Mouse (Mus musculus) heart, embryonic 16.5 days (tissue): ENCODE data around the gene Akr1c6. TPM values are rescaled to one million over a fixed set of nuclear protein-coding genes. Genes with fewer than 3 reads are reported as not detected.
"Not testable (repeated sequence)": the region's sequence is repeated elsewhere in the genome, so short reads cannot be mapped to it uniquely, and the experiment has no call there.

Source experiments
- ATAC-seq: fragments of 200-750 bp; cut with Nextera tagmentation; replicated peaks from 2 replicates; pipeline ENCODE4 v1.8.0; 2017; ENCODE audit warnings: moderate number of reproducible peaks; ENCODE audit not compliant: insufficient read depth, low FRiP score; ENCODE audit errors: extremely low read depth
- H3K27ac ChIP-seq: fragments of 300-500 bp; sonication (generic); 2 replicates; pipeline ENCODE4 v1.5.1; 2014; ENCODE audit warnings: mild to moderate bottlenecking, low read length, control low read depth, moderate library complexity
- H3K27me3 ChIP-seq: fragments of 300-500 bp; sonication (generic); 2 replicates; pipeline ENCODE4 v1.6.1; 2014; ENCODE audit warnings: low read length, mixed read lengths; ENCODE audit not compliant: control insufficient read depth, insufficient read depth
- H3K36me3 ChIP-seq: fragments of 300-500 bp; sonication (generic); 2 replicates; pipeline ENCODE4 v1.6.1; 2014; ENCODE audit not compliant: control insufficient read depth, insufficient read depth
- H3K4me1 ChIP-seq: fragments of 300-500 bp; sonication (generic); 2 replicates; pipeline ENCODE4 v1.6.1; 2014; ENCODE audit warnings: low read length, mixed read lengths; ENCODE audit not compliant: control insufficient read depth, insufficient read depth
- H3K4me2 ChIP-seq: fragments of 300-500 bp; sonication (generic); 2 replicates; pipeline ENCODE4 v1.6.1; 2014; ENCODE audit warnings: low read depth, mild to moderate bottlenecking, control low read depth, low read length
- H3K4me3 ChIP-seq: fragments of 300-500 bp; sonication (generic); 2 replicates; pipeline ENCODE4 v1.5.1; 2014; ENCODE audit warnings: mild to moderate bottlenecking, control low read depth, low read length
- H3K9ac ChIP-seq: fragments of 300-500 bp; sonication (generic); 2 replicates; pipeline ENCODE4 v1.6.1; 2014; ENCODE audit warnings: low read length, control low read depth
- H3K9me3 ChIP-seq: fragments of 300-500 bp; sonication (generic); replicated peaks from 2 replicates; pipeline ENCODE4 v1.6.1; 2016; ENCODE audit warnings: low read length; ENCODE audit not compliant: control insufficient read depth
- WGBS: fragments of 180-500 bp; shearing (Covaris S2); extraction: QIAGEN DNeasy Blood & Tissue Kit; methylation state at CpG from one replicate; pipeline ENCODE4 v1.1.7; 2014; 5-methylcytosine and 5-hydroxymethylcytosine counted together
- polyA plus RNA-seq: library from polyadenylated mRNA; unstranded; fragments of >200 nt; fragmentation: Nextera tagmentation; extraction: Ambion mirVana; gene quantifications from 2 replicates; pipeline ENCODE4 v1.2.1, GENCODE M21; 2015

Akr1c6 gene
- polyA plus RNA-seq = not detected in 2 replicates

- Histone ChIP-seq H3K9ac (no peak within 1 kb of the TSS), H3K9me3 (no peaks in the 10 kb centered on the region), H3K36me3 (no peaks in the 10 kb centered on the region), H3K27ac (no peak within 1 kb of the TSS), H3K27me3 (no peaks in the 10 kb centered on the region), H3K4me2 (no peak within 1 kb of the TSS), H3K4me1 (no peaks in the 10 kb centered on the region), H3K4me3 (no peak within 1 kb of the TSS)
- ATAC-seq = no peak
These were observed at the start of gene Akr1c6 for GRCm38 (mm10) chr13:4434006-4434405. Gene Akr1c6, plus strand, starts transcription at chr13:4434306.

GRCm38 (mm10) chr13:4384918-4385317, 49.2 kb upstream of the Akr1c6 start:
- Histone ChIP-seq H3K27me3 (no peaks in the 10 kb centered on the region), H3K36me3 (no peaks in the 10 kb centered on the region), H3K9me3 (no peaks in the 10 kb centered on the region), H3K4me3 (no peak overlapping the region), H3K9ac (no peak overlapping the region), H3K4me1 (no peaks in the 10 kb centered on the region), H3K4me2 (no peak overlapping the region), H3K27ac (no peak overlapping the region)
- ATAC-seq = no peak
- 64% methylated on average over 1 of the region's 1 CpGs for WGBS

GRCm38 (mm10) chr13:4385541-4385940, 48.6 kb upstream of the Akr1c6 start:
- no peaks in the 10 kb centered on the region for H3K36me3 ChIP-seq
- ATAC-seq = no peak
- no peak overlapping the region for H3K4me2 ChIP-seq
- H3K9ac ChIP-seq = no peak overlapping the region
- H3K27me3 ChIP-seq = no peaks in the 10 kb centered on the region
- no peaks in the 10 kb centered on the region for H3K9me3 ChIP-seq
- no peak overlapping the region for H3K4me3 ChIP-seq
- no peaks in the 10 kb centered on the region for H3K4me1 ChIP-seq
- no peak overlapping the region for H3K27ac ChIP-seq

- Histone ChIP-seq H3K9ac (no peak overlapping the region), H3K9me3 (no peaks in the 10 kb centered on the region)
- 68% methylated on average over 2 of the region's 2 CpGs for WGBS
These were observed 45.2 kb upstream of the Akr1c6 start for GRCm38 (mm10) chr13:4388762-4389446.

GRCm38 (mm10) chr13:4400360-4400759, 33.7 kb upstream of the Akr1c6 start:
- not testable (repeated sequence) for H3K9me3 ChIP-seq, H3K4me3 ChIP-seq, H3K27me3 ChIP-seq, H3K4me2 ChIP-seq, H3K36me3 ChIP-seq, H3K9ac ChIP-seq, ATAC-seq, H3K27ac ChIP-seq, H3K4me1 ChIP-seq
- WGBS = 56% methylated on average over 1 of the region's 1 CpGs

More at GRCm38 (mm10) chr13:4388762-4389446, 45.2 kb upstream of the Akr1c6 start:
- ATAC-seq = no peak
- Histone ChIP-seq H3K27ac (no peak overlapping the region), H3K27me3 (no peaks in the 10 kb centered on the region), H3K4me2 (no peak overlapping the region), H3K4me1 (no peaks in the 10 kb centered on the region), H3K36me3 (no peaks in the 10 kb centered on the region), H3K4me3 (no peak overlapping the region)

GRCm38 (mm10) chr13:4400831-4401230, 33.3 kb upstream of the Akr1c6 start:
- Histone ChIP-seq H3K4me3 (no peak overlapping the region), H3K9ac (no peak overlapping the region), H3K36me3 (no peaks in the 10 kb centered on the region), H3K4me2 (no peak overlapping the region), H3K27ac (no peak overlapping the region), H3K27me3 (no peaks in the 10 kb centered on the region), H3K4me1 (no peaks in the 10 kb centered on the region), H3K9me3 (no peaks in the 10 kb centered on the region; the same call in 1 of the 2 replicates)
- no peak for ATAC-seq
- WGBS = 78% methylated on average over 2 of the region's 2 CpGs

GRCm38 (mm10) chr13:4402221-4402620, 31.9 kb upstream of the Akr1c6 start:
- Histone ChIP-seq H3K4me2 (no peak overlapping the region), H3K9ac (no peak overlapping the region)
- no peak for ATAC-seq

GRCm38 (mm10) chr13:4404726-4405125, 29.4 kb upstream of the Akr1c6 start:
- ATAC-seq = no peak
- Histone ChIP-seq H3K27me3 (no peaks in the 10 kb centered on the region), H3K4me3 (no peak overlapping the region), H3K4me2 (no peak overlapping the region), H3K36me3 (no peaks in the 10 kb centered on the region), H3K9me3 (no peaks in the 10 kb centered on the region), H3K27ac (no peak overlapping the region), H3K9ac (no peak overlapping the region), H3K4me1 (no peaks in the 10 kb centered on the region)

More at GRCm38 (mm10) chr13:4402221-4402620, 31.9 kb upstream of the Akr1c6 start:
- no peaks in the 10 kb centered on the region for H3K36me3 ChIP-seq
- no peaks in the 10 kb centered on the region for H3K4me1 ChIP-seq
- H3K9me3 ChIP-seq = no peaks in the 10 kb centered on the region; the same call in 1 of the 2 replicates
- no peak overlapping the region for H3K27ac ChIP-seq
- no peak overlapping the region for H3K4me3 ChIP-seq
- H3K27me3 ChIP-seq = no peaks in the 10 kb centered on the region

- Histone ChIP-seq H3K9me3 (no peaks in the 10 kb centered on the region), H3K27ac (no peak overlapping the region), H3K4me2 (no peak overlapping the region), H3K36me3 (no peaks in the 10 kb centered on the region), H3K4me1 (no peaks in the 10 kb centered on the region), H3K27me3 (no peaks in the 10 kb centered on the region), H3K4me3 (no peak overlapping the region), H3K9ac (no peak overlapping the region)
- WGBS = 65% methylated on average over 1 of the region's 1 CpGs
- ATAC-seq = no peak
These were observed 27.3 kb upstream of the Akr1c6 start for GRCm38 (mm10) chr13:4406771-4407170.
